Mouse (Mus musculus): ENCODE data around the gene Selenom.

DNA sequence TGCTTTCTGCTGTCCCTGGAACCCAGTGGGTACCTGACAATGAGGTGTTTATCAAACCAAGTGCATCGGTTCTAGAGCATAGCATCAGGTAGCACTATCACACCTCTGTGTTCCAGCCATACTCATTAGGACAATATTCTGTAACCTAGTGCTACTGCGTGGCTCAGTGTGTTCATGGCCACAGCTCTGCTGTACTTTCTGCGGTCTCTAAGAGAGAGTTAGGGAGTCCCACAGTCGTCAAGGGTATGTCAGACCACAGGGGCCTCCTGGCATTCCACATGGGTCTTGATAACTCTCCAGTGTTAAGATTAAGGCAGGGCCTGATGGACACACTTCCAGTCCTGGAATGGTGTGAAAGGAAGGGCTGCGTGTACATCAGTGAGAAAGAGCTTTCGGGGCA lies 49.4 kb downstream of the Selenom start:
- TF ChIP-seq CTCF (IDR thresholded peaks at IDR 0.05; ENCODE audit: borderline replicate concordance, insufficient read depth, low read depth, low read length) (no peak), POLR2A (IDR thresholded peaks at IDR 0.05; ENCODE audit: borderline replicate concordance, insufficient read depth, low read length) (no peak)
